Mouse (Mus musculus) frontal cortex, postnatal 10 days (tissue): ENCODE measurements at regions not wholly inside any gene's neighbourhood (a gene's known extent, or its start where the extent isn't known, plus 50 kb on each side); places are given as distances from the start of the nearest gene placed in this dataset.

Experiments used
- DNase-seq, 2 experiments: peaks; one replicate each; pipeline ENCODE4 v3.0.0; 2022; ENCODE audit warnings: low spot score in 2 of 2, mixed read lengths in 1 of 2

GRCm38 (mm10) chr9:26575990-26576389, 157.5 kb upstream of the B3gat1 start:
- no peak for DNase-seq

GRCm38 (mm10) chr9:26601979-26602378, 131.5 kb upstream of the B3gat1 start:
- DNase-seq, result no peak

- DNase-seq, result no peak
These were observed 129.0 kb upstream of the B3gat1 start for GRCm38 (mm10) chr9:26604552-26604951.

GRCm38 (mm10) chr9:26611711-26612437, 121.7 kb upstream of the B3gat1 start:
- no peak for DNase-seq

- no peak for DNase-seq
These were observed 110.6 kb upstream of the B3gat1 start for GRCm38 (mm10) chr9:26622840-26623448.

GRCm38 (mm10) chr9:26625171-26625937, 108.2 kb upstream of the B3gat1 start:
- no peak for DNase-seq

- peak; percentile 60 to 67 for DNase-seq
These were observed 100.5 kb upstream of the B3gat1 start for GRCm38 (mm10) chr9:26632891-26633650.

- peak; percentile 44 to 47 for DNase-seq
These were observed 98.3 kb upstream of the B3gat1 start for GRCm38 (mm10) chr9:26635211-26635610.

- no peak for DNase-seq
These were observed 94.9 kb upstream of the B3gat1 start for GRCm38 (mm10) chr9:26638586-26638985.

- peak in 1 of 2 experiments; percentile 4 for DNase-seq
These were observed 91.2 kb upstream of the B3gat1 start for GRCm38 (mm10) chr9:26642302-26642701.

GRCm38 (mm10) chr9:26642831-26643230, 90.7 kb upstream of the B3gat1 start:
- no peak for DNase-seq

- peak in 1 of 2 experiments; percentile 13 for DNase-seq
These were observed 84.0 kb upstream of the B3gat1 start for GRCm38 (mm10) chr9:26649506-26649905.

- no peak for DNase-seq
These were observed 80.6 kb upstream of the B3gat1 start for GRCm38 (mm10) chr9:26652920-26653319.

GRCm38 (mm10) chr9:26659366-26659765, 74.2 kb upstream of the B3gat1 start:
- no peak for DNase-seq

GRCm38 (mm10) chr9:26663544-26663943, 70.0 kb upstream of the B3gat1 start:
- no peak for DNase-seq

- DNase-seq, result no peak
These were observed 65.7 kb upstream of the B3gat1 start for GRCm38 (mm10) chr9:26667835-26668234.

GRCm38 (mm10) chr9:26674059-26674757, 59.3 kb upstream of the B3gat1 start:
- no peak for DNase-seq

GRCm38 (mm10) chr9:26678288-26678687, 55.2 kb upstream of the B3gat1 start:
- DNase-seq, result no peak

- no peak for DNase-seq
These were observed 52.0 kb upstream of the B3gat1 start for GRCm38 (mm10) chr9:26681516-26681915.
